Mouse (Mus musculus): ENCODE measurements around the gene Aldh3b1. TPM values are rescaled to one million over a fixed set of nuclear protein-coding genes. Genes with fewer than 3 reads are reported as not detected.
A peak's percentile ranks its signal among the peaks of the same experiment; 100 is the strongest.

The Aldh3b1 gene
- polyA plus RNA-seq, 1 experiment from 2014 or later, result 3.3 TPM

- whole genome bisulfite sequencing, result 7% methylated on average over 36 of the region's 36 CpGs
- H3K27me3 ChIP-seq (ENCODE audit: control insufficient read depth, insufficient read depth, low read length), result no peaks in the 10 kb centered on the region
- no peak within 1 kb of the TSS for H3K27ac ChIP-seq
Observed at GRCm38 (mm10) chr19:3906795-3907786, 22.5 kb downstream of the Aldh3b1 start, which contains the start of gene Tcirg1. Gene Tcirg1, minus strand, starts transcription at chr19:3907133.

GRCm38 (mm10) chr19:3906326-3906725 lies 23.3 kb downstream of the Aldh3b1 start:
- Histone ChIP-seq H3K4me3 (replicated peaks; ENCODE audit: low read length) (peak overlapping the region; percentile 34), H3K27me3 (ENCODE audit: control insufficient read depth, insufficient read depth, low read length) (no peaks in the 10 kb centered on the region), H3K27ac (no peak overlapping the region), H3K9me3 (ENCODE audit: control insufficient read depth, low read length) (no peaks in the 10 kb centered on the region), H3K9ac (peak overlapping the region; percentile 49), H3K4me1 (replicated peaks; ENCODE audit: control insufficient read depth, insufficient read depth, low read length) (0 out of 2 replicates have a peak, but pooled peaks cover 3% of the 10 kb centered on the region), H3K36me3 (replicated peaks; ENCODE audit: control insufficient read depth, insufficient read depth) (peaks cover 35% of the 10 kb centered on the region), H3K4me2 (replicated peaks) (peak overlapping the region; percentile 61)
- ATAC-seq (ENCODE audit: low FRiP score) (no peak), DNase-seq (ENCODE audit: low spot score) (no peak)
- 53% methylated on average over 10 of the region's 10 CpGs for WGBS

More at GRCm38 (mm10) chr19:3906795-3907786, 22.5 kb downstream of the Aldh3b1 start, which contains the start of gene Tcirg1:
- DNase-seq (ENCODE audit: low spot score), result peak; percentile 40
- H3K4me2 ChIP-seq (replicated peaks), result peak within 1 kb of the TSS; percentile 61
- no peak; the same call in 1 of the 2 replicates for ATAC-seq (ENCODE audit: low FRiP score)
- peak within 1 kb of the TSS; percentile 49 for H3K9ac ChIP-seq
- H3K36me3 ChIP-seq (replicated peaks; ENCODE audit: control insufficient read depth, insufficient read depth), result peaks cover 36% of the 10 kb centered on the region
- peak within 1 kb of the TSS; percentile 34 for H3K4me3 ChIP-seq (replicated peaks; ENCODE audit: low read length)
- H3K4me1 ChIP-seq (replicated peaks; ENCODE audit: control insufficient read depth, insufficient read depth, low read length), result peaks cover 9% of the 10 kb centered on the region
- no peaks in the 10 kb centered on the region for H3K9me3 ChIP-seq (ENCODE audit: control insufficient read depth, low read length)

GRCm38 (mm10) chr19:3905261-3905969 lies 24.2 kb downstream of the Aldh3b1 start:
- Histone ChIP-seq H3K36me3 (replicated peaks; ENCODE audit: control insufficient read depth, insufficient read depth) (peaks cover 26% of the 10 kb centered on the region), H3K9me3 (ENCODE audit: control insufficient read depth, low read length) (no peaks in the 10 kb centered on the region), H3K27ac (no peak overlapping the region; the same call in 1 of the 2 replicates), H3K9ac (0 out of 2 replicates have a peak overlapping the region, but pooled peaks have one; percentile 16), H3K4me3 (replicated peaks; ENCODE audit: low read length) (no peak overlapping the region), H3K27me3 (ENCODE audit: control insufficient read depth, insufficient read depth, low read length) (no peaks in the 10 kb centered on the region), H3K4me2 (replicated peaks) (peak overlapping the region; percentile 61), H3K4me1 (replicated peaks; ENCODE audit: control insufficient read depth, insufficient read depth, low read length) (0 out of 2 replicates have a peak, but pooled peaks cover 3% of the 10 kb centered on the region)
- DNase-seq (ENCODE audit: low spot score) (no peak), ATAC-seq (ENCODE audit: low FRiP score) (no peak)
- 60% methylated on average over 6 of the region's 6 CpGs for WGBS

GRCm38 (mm10) chr19:3904363-3904675 lies 25.3 kb downstream of the Aldh3b1 start:
- no peak for ATAC-seq (ENCODE audit: low FRiP score)
- no peak overlapping the region for H3K4me2 ChIP-seq (replicated peaks)
- peaks cover 15% of the 10 kb centered on the region for H3K36me3 ChIP-seq (replicated peaks; ENCODE audit: control insufficient read depth, insufficient read depth)
- DNase-seq (ENCODE audit: low spot score), result no peak
- H3K9me3 ChIP-seq (ENCODE audit: control insufficient read depth, low read length), result no peaks in the 10 kb centered on the region
- no peak overlapping the region for H3K4me3 ChIP-seq (replicated peaks; ENCODE audit: low read length)
- WGBS, result 74% methylated on average over 10 of the region's 10 CpGs
- no peaks in the 10 kb centered on the region for H3K27me3 ChIP-seq (ENCODE audit: control insufficient read depth, insufficient read depth, low read length)
- no peak overlapping the region for H3K9ac ChIP-seq
- H3K4me1 ChIP-seq (replicated peaks; ENCODE audit: control insufficient read depth, insufficient read depth, low read length), result 0 out of 2 replicates have a peak, but pooled peaks cover 3% of the 10 kb centered on the region
- no peak overlapping the region for H3K27ac ChIP-seq

GRCm38 (mm10) chr19:3903648-3904362 lies 25.8 kb downstream of the Aldh3b1 start:
- Histone ChIP-seq H3K36me3 (replicated peaks; ENCODE audit: control insufficient read depth, insufficient read depth) (peaks cover 10% of the 10 kb centered on the region), H3K9me3 (ENCODE audit: control insufficient read depth, low read length) (no peaks in the 10 kb centered on the region), H3K4me1 (replicated peaks; ENCODE audit: control insufficient read depth, insufficient read depth, low read length) (0 out of 2 replicates have a peak, but pooled peaks cover 3% of the 10 kb centered on the region), H3K27ac (no peak overlapping the region), H3K4me3 (replicated peaks; ENCODE audit: low read length) (no peak overlapping the region), H3K27me3 (ENCODE audit: control insufficient read depth, insufficient read depth, low read length) (no peaks in the 10 kb centered on the region), H3K9ac (no peak overlapping the region), H3K4me2 (replicated peaks) (no peak overlapping the region)
- no peak for DNase-seq (ENCODE audit: low spot score)
- WGBS, result 60% methylated on average over 25 of the region's 25 CpGs
- no peak for ATAC-seq (ENCODE audit: low FRiP score)

GRCm38 (mm10) chr19:3902966-3903365 lies 26.6 kb downstream of the Aldh3b1 start:
- Histone ChIP-seq H3K4me3 (replicated peaks; ENCODE audit: low read length) (no peak overlapping the region), H3K36me3 (replicated peaks; ENCODE audit: control insufficient read depth, insufficient read depth) (0 out of 2 replicates have a peak, but pooled peaks cover 2% of the 10 kb centered on the region), H3K27me3 (ENCODE audit: control insufficient read depth, insufficient read depth, low read length) (no peaks in the 10 kb centered on the region), H3K27ac (no peak overlapping the region), H3K4me1 (replicated peaks; ENCODE audit: control insufficient read depth, insufficient read depth, low read length) (0 out of 2 replicates have a peak, but pooled peaks cover 3% of the 10 kb centered on the region), H3K4me2 (replicated peaks) (no peak overlapping the region), H3K9me3 (ENCODE audit: control insufficient read depth, low read length) (no peaks in the 10 kb centered on the region), H3K9ac (no peak overlapping the region)
- DNase-seq (ENCODE audit: low spot score) (no peak), ATAC-seq (ENCODE audit: low FRiP score) (no peak)
- WGBS, result 77% methylated on average over 12 of the region's 12 CpGs

GRCm38 (mm10) chr19:3899618-3900017 lies 30.0 kb downstream of the Aldh3b1 start:
- Histone ChIP-seq H3K9ac (no peak overlapping the region), H3K27ac (no peak overlapping the region), H3K4me1 (replicated peaks; ENCODE audit: control insufficient read depth, insufficient read depth, low read length) (no peaks in the 10 kb centered on the region), H3K4me3 (replicated peaks; ENCODE audit: low read length) (no peak overlapping the region), H3K27me3 (ENCODE audit: control insufficient read depth, insufficient read depth, low read length) (no peaks in the 10 kb centered on the region), H3K9me3 (ENCODE audit: control insufficient read depth, low read length) (no peaks in the 10 kb centered on the region), H3K4me2 (replicated peaks) (no peak overlapping the region), H3K36me3 (replicated peaks; ENCODE audit: control insufficient read depth, insufficient read depth) (peaks cover 17% of the 10 kb centered on the region)
- no peak for ATAC-seq (ENCODE audit: low FRiP score)
- 94% methylated on average over 4 of the region's 4 CpGs for WGBS
- DNase-seq (ENCODE audit: low spot score), result no peak

GRCm38 (mm10) chr19:3898952-3899351 lies 30.7 kb downstream of the Aldh3b1 start:
- WGBS, result 76% methylated on average over 7 of the region's 7 CpGs
- H3K4me1 ChIP-seq (replicated peaks; ENCODE audit: control insufficient read depth, insufficient read depth, low read length), result no peaks in the 10 kb centered on the region

More at GRCm38 (mm10) chr19:3898952-3899351, 30.7 kb downstream of the Aldh3b1 start:
- ATAC-seq (ENCODE audit: low FRiP score) (no peak), DNase-seq (ENCODE audit: low spot score) (no peak)
- Histone ChIP-seq H3K4me3 (replicated peaks; ENCODE audit: low read length) (no peak overlapping the region), H3K36me3 (replicated peaks; ENCODE audit: control insufficient read depth, insufficient read depth) (peaks cover 24% of the 10 kb centered on the region), H3K27ac (no peak overlapping the region), H3K27me3 (ENCODE audit: control insufficient read depth, insufficient read depth, low read length) (no peaks in the 10 kb centered on the region), H3K9ac (no peak overlapping the region), H3K9me3 (ENCODE audit: control insufficient read depth, low read length) (no peaks in the 10 kb centered on the region), H3K4me2 (replicated peaks) (no peak overlapping the region)

Measured in hindbrain, embryonic 14.5 days (tissue).